Mouse (Mus musculus) right cerebral cortex, postnatal 4 days (tissue): ENCODE results near the gene Camk2b.

ENCODE experiments used
- DNase-seq: peaks from one replicate; pipeline ENCODE4 v3.0.0-alpha.2; 2022

The Camk2b gene

GRCm38 (mm10) chr11:5926696-5927220 lies 139.4 kb downstream of the Camk2b start:
- DNase-seq = no peak

- no peak for DNase-seq
Measured at GRCm38 (mm10) chr11:5924699-5925098, 141.5 kb downstream of the Camk2b start.

- no peak for DNase-seq
Measured at GRCm38 (mm10) chr11:5920323-5920960, 145.7 kb downstream of the Camk2b start.
